Mouse (Mus musculus): Measurements from ENCODE around the gene Zfp821.

The Zfp821 gene

GRCm38 (mm10) chr8:109705320-109706075 lies at the start of gene Zfp821:
Zfp821 (plus strand) TSS chr8:109705546.
- in situ Hi-C loops (cut with MboI, MseI), result no loop called here

DNA sequence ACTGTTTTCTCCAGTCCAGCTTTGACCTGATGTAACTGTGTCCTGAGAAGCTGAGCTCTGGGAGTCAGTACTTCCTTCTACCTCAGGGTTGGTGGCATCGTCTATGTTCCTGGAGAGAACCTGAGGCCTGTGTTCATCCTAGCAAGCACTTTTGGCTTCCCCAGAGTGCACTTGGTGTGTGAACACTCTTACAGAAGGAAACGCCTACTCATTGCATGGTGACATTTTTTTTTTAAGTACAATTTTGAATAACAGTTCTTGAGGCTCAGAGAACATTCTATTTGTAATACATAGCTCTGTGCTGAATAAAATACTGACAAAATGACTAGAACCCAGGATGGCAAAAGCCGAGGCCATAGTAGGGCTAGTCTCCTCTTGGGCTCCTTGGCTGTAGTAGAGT lies 48.5 kb upstream of the Zfp821 start:
- in situ Hi-C loops (cut with MboI, MseI), result loop anchor here in 1 of 2 experiments (10.0 kb wide), 1 partner anchor 358 kb away; no protein-coding TSS in a partner anchor

DNA sequence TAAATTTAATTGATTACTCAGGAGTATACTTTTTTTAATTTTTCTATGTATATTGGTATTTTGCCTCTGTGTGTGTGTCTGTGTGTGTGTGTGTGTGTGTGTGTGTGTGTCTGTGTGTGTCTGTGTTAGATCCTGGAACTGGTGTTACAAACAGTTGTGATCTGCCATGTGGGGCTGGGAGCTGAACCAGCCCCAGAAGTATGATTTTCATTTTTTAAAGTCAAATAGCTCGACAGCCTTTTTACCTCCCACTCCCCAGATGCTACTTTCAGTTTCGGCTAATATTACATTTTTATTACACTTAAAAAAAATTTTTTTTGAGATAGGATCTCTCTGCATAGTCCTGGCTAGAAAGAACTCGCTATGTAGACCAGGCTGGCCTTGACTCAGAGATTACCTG lies 43.0 kb upstream of the Zfp821 start:
- in situ Hi-C loops (cut with MboI, MseI), result no loop called here

DNA sequence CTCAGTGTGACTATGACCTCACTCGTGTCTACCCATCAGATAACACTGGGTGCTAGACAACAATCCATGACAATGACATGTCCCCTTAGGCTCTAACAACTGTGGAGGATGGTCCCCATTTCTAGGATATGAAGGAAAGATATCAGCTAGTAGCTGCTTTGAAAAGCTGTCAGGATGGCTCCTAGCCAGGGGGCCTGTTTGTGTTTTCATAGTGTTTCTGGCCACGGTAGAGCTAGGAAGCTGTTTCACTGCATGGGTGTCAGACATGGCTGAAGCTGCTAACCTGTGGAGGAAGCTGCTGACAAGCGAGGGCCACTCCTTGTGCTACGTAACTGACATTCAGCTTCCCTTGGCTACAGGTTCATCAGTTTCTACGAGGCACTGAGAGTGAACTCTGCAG lies 38.7 kb upstream of the Zfp821 start:
- in situ Hi-C loops (cut with MboI, MseI), result no loop called here

DNA sequence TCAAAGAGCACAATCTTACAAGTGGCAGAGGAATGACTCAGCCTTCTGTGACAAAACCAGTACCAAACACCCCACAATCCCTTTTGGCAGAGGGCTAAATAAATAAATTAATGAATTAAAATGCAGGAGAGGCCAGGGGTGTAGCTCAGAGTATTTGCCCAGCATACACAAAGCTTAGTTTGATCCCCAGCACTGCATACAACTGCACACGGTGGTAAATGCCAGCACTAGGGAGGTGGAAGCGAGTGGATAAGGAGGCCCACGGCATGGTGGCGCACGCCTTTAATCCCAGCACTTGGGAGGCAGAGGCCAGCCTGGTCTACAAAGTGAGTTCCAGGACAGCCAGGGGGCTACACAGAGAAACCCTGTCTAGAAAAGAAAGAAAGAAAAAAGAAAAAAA lies 32.7 kb upstream of the Zfp821 start:
- in situ Hi-C loops (cut with MboI, MseI), result no loop called here

- in situ Hi-C loops (cut with MboI, MseI), result no loop called here
Measured at GRCm38 (mm10) chr8:109673596-109673995, 31.8 kb upstream of the Zfp821 start.

DNA sequence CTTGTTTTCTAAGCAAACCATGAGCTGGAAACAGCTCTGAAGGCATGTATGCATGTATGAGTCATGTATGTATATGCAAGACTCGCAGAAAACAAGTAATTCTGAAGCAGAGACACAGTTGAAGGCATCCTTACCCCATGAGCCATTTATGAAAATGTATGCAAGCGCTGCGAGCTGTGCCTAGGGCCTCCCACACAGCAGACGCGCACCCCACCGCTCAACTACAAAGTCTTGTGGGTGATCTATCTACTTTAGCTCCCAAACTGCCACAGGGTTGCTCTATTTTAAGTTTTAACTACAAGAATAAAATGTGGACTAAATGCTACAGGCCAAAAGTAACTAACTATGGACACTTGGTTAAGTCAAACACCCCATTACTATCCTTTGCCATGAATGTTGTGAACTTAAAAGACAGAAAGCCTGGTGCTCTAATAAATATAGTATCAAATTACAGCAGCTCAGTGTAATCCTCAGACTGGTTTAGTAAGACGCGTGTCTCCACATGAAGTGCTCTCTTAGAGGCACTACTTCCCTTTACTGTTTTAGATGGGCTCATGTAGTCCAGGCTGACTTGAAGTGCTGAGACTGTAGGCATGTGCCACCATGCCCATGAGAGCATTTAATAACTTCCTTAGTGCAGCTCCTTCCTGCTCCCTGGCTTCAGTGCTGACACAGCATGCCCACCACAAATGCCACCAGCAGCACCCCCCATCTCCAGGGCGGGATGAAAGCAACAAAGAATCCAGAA lies 29.3 kb upstream of the Zfp821 start:
- in situ Hi-C loops (cut with MboI, MseI), result no loop called here

DNA sequence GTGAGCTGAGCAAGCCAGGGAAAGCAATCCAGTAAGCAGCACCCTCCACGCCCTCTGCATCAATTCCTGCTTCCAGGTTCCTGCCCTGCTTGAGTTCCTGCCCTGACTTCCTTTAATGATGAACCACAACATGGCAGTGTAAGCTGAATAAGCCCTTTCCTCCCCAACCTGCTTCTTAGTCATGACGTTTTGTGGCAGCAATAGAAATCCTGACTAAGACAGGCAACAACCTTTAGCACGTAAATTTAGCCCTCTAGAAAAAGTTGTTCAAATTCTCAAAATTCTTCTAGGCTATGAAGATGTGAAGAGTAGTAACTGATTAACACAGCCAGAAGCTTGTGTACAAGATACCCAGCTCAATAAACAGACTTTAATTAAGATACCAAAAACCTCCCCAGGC lies 23.8 kb upstream of the Zfp821 start:
- in situ Hi-C loops (cut with MboI, MseI), result no loop called here

DNA sequence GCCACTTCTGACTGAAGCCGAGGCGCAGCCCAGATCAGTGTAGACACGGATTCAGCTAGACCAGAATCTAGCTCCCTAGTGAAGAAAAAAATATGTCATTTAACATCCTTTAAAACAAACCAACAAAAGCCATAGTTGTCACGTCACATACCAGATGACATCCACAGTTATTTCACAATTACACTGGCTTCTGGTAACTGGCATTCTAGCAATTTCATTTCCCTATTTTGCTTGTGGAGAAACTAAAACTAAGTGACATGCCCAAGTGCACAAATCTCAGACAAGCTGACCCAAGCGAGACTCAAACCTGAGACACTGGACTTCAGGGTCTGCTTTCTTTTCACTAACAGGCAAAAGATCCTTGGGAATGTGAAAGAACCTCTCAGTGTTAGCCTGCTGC lies 23.2 kb upstream of the Zfp821 start:
- in situ Hi-C loops (cut with MboI, MseI), result no loop called here

GRCm38 (mm10) chr8:109687248-109687647 lies 18.1 kb upstream of the Zfp821 start:
- in situ Hi-C loops (cut with MboI, MseI), result no loop called here

GRCm38 (mm10) chr8:109691769-109692168 lies 13.6 kb upstream of the Zfp821 start:
- in situ Hi-C loops (cut with MboI, MseI), result loop anchor here (5.0 kb wide), 1 partner anchor 86 kb away; the partner anchor contains the start of gene Ap1g1 (in 2 of the 2)

DNA sequence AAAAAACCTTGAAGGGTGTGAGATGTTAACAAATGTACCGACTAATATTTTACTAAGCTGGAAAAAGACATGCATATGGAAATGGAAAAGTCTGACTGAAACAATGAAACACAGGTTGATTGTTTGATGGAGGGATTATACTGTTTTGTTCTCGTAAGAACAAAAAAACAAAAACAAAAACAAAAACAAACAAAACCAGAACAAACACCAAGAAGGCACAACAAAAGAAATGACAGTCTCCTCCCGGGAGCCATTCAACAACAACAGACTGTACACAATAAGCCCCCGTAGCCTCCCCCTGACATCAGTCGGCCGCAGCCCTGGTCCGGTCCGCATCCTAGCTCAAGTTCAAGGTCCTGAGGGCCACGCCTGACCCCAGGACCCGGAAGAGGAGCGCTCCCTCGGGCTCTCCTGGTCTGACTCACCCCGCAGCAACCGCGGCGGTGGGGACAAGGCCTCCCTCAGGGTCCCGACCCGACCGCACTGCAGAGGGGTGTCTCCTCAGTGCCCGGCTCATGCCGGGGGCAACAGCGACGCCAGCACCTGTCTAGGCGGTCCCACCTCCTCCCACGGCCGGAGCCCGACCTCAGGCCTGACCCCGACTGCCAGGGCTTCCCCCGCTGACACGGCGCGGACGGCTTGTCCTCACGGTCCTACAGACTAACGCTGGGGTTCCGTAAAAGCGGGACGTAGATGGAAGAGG lies 12.8 kb upstream of the Zfp821 start:
- in situ Hi-C loops (cut with MboI, MseI), result loop anchor here (5.0 kb wide), 1 partner anchor 85 kb away; the partner anchor contains the start of gene Ap1g1 (in 2 of the 2)

DNA sequence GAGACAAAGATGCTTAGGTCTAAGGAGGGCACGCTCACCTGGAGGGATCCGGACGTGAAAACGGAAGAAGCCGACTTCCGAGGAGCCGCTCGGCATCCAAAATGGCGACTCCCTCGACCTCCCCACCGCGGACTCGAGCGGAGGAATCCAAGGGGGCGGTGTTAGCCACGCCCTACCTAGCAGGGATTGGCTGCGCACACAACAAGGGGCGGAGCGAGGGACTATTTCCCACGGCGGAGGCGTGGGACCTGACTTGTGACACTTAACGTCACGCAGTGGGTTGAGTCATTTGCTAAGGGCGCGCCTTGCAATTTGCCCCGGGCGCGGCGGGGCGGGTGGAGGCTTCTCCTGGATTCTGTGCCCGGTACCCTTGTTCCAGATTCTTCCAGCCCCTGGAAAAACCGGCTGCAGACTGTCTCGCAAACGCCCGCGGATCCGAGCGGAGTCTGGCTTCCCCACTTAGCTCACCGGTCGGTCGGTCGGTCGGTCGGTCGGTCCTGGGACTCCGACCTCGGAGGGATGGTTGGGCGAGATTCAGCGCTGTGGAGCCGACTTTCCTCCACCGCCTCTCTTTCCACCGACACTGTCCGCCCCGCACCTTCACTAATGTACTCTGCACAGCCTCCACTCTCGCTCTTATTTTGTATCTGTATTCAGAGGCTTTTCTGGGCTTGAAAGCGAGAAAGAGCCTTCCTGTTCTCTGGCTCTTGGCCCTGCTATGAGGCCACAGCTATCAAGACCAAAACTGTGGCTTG lies 12.0 kb upstream of the Zfp821 start, which contains the start of gene Ist1:
TSS of gene Ist1 (minus strand) at position 115 of the 755 bp plus-strand sequence.
- in situ Hi-C loops (cut with MboI, MseI), result loop anchor here (5.0 kb wide), 1 partner anchor 84 kb away; the partner anchor contains the start of gene Ap1g1 (in 2 of the 2)

DNA sequence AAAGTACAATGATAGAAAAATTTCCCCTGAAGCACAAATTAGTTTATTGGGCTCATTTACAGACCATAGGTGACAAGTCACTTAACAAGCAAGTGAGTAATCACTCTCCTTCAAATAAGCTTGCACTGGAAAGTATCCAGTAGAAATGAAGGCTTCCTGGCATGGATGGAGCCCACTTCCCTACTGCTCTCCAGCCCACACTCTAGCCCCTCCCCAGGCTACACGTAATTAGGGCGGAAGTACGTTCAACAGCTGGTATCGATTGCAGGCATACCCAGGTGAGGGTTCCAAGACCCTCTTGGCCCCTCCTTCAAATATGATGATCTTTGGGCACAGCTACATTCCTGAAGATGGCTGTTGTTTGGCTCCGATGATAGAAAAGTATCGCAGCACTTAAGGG lies 11.2 kb upstream of the Zfp821 start:
- in situ Hi-C loops (cut with MboI, MseI), result loop anchor here (5.0 kb wide), 1 partner anchor 83 kb away; the partner anchor contains the start of gene Ap1g1 (in 2 of the 2)

- in situ Hi-C loops (cut with MboI, MseI), result no loop called here
Measured at GRCm38 (mm10) chr8:109697754-109698153, 7.6 kb upstream of the Zfp821 start.

- in situ Hi-C loops (cut with MboI, MseI), result no loop called here
Measured at GRCm38 (mm10) chr8:109698477-109698876, 6.9 kb upstream of the Zfp821 start.

- in situ Hi-C loops (cut with MboI, MseI), result no loop called here
Measured at GRCm38 (mm10) chr8:109704565-109705319, 604 bp upstream of the Zfp821 start.

DNA sequence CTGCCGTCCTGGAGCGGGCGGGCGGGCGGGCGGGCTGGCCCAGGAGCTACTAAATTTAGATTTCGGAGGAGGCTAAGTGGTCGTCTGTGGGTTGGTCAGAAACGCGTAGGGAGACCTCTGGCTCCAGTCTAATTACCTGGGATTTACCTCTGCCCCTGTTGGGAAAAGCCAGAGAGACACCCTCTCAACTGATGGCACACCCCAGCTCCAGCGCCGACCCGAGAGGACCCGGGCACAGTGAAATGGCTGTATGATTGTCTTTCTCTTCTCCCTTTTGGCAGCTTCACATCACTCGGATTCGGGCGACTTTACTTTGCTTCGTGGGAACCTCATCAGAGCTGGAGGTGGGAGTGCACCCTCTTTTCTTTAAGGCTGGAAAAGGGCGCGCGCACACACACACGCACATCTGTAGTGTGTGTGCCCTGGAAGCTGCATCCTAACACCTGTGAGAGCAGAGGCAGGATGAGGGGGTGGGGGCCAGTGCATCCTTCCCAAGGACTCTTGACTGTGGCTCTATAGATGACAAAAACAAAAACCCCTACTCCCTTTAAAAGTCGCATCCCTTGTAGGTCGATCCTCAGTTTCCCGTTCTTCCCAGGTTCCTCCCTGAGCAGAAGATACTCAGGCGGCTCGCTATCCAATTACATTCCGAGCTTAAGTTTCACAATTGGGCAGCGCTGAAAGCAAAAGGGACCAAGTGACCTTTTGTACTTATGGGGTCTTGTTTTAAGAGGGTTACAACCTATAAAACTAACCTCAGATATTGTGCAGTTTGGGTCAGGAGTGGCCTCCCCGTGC lies 929 bp downstream of the Zfp821 start:
- in situ Hi-C loops (cut with MboI, MseI), result no loop called here

DNA sequence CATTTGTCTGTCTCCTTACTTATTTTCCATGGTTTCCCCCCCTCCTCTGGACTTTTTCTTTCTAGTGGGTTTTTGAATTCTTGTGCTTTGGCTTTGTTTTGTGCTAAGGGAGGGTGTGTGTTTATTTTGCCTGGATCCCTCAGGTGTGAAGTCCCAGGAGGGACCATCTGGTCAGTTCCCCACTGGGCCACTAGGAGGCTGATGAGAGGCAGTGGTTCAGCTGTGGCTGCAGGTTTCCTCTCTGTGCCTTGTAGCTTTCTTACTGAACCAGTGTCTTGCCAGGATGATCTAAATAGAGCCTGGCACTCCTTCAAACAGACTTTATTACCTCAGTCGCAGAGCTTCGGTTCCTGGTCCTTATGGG lies 1.5 kb downstream of the Zfp821 start:
- in situ Hi-C loops (cut with MboI, MseI), result no loop called here

- in situ Hi-C loops (cut with MboI, MseI), result no loop called here
Measured at GRCm38 (mm10) chr8:109707921-109708320, 2.6 kb downstream of the Zfp821 start.
